Mouse (Mus musculus) midbrain, embryonic 13.5 days (tissue): ENCODE results near the gene Acer3. TPM values are rescaled to one million over a fixed set of nuclear protein-coding genes. Genes with fewer than 3 reads are reported as not detected.

Source experiments
- ATAC-seq: fragments of 200-750 bp; cut with Nextera tagmentation; 2 replicates; pipeline ENCODE4 v1.8.0; 2017; ENCODE audit warnings: mild to moderate bottlenecking, moderate TSS enrichment, moderate library complexity
- H3K27ac ChIP-seq: fragments of 300-500 bp; sonication (generic); 2 replicates; pipeline ENCODE4 v1.5.1; 2015; ENCODE audit warnings: inconsistent platforms, mild to moderate bottlenecking, moderate library complexity
- H3K27me3 ChIP-seq: fragments of 300-500 bp; sonication (generic); 2 replicates; pipeline ENCODE4 v1.6.1; 2015; ENCODE audit warnings: mild to moderate bottlenecking, inconsistent platforms
- H3K36me3 ChIP-seq: fragments of 300-500 bp; sonication (generic); 2 replicates; pipeline ENCODE4 v1.6.1; 2015; ENCODE audit warnings: mild to moderate bottlenecking, inconsistent platforms
- H3K4me1 ChIP-seq: fragments of 300-500 bp; sonication (generic); replicated peaks from 2 replicates; pipeline ENCODE4 v1.6.1; 2015; ENCODE audit warnings: inconsistent platforms
- H3K4me2 ChIP-seq: fragments of 300-500 bp; sonication (generic); replicated peaks from 2 replicates; pipeline ENCODE4 v1.6.1; 2015; ENCODE audit warnings: moderate library complexity, mild to moderate bottlenecking, inconsistent platforms
- H3K4me3 ChIP-seq: fragments of 300-500 bp; sonication (generic); replicated peaks from 2 replicates; pipeline ENCODE4 v1.5.1; 2015; ENCODE audit warnings: mild to moderate bottlenecking, inconsistent platforms
- H3K9ac ChIP-seq: fragments of 300-500 bp; sonication (generic); replicated peaks from 2 replicates; pipeline ENCODE4 v1.6.1; 2015; ENCODE audit warnings: mild to moderate bottlenecking, inconsistent platforms
- H3K9me3 ChIP-seq: fragments of 300-500 bp; sonication (generic); 2 replicates; pipeline ENCODE4 v1.6.1; 2016; ENCODE audit warnings: mild to moderate bottlenecking, inconsistent platforms
- WGBS: fragments of 180-500 bp; shearing (Covaris S2); methylation state at CpG from one replicate; pipeline ENCODE4 v1.1.7; 2015; 5-methylcytosine and 5-hydroxymethylcytosine counted together
- polyA plus RNA-seq: library from polyadenylated mRNA; unstranded; fragments of >200 nt; fragmentation: Nextera tagmentation; extraction: Ambion mirVana; gene quantifications from 2 replicates; pipeline ENCODE4 v1.2.1, GENCODE M21; 2015

The Acer3 gene
- polyA plus RNA-seq, 1 experiment from 2014 or later, result 13.6 TPM

GRCm38 (mm10) chr7:98331932-98332331 is 10.9 kb upstream of the Acer3 start:
- no peak overlapping the region for H3K27ac ChIP-seq
- H3K27me3 ChIP-seq, result no peaks in the 10 kb centered on the region
- 86% methylated on average over 3 of the region's 3 CpGs for WGBS
- H3K4me1 ChIP-seq, result no peaks in the 10 kb centered on the region
- ATAC-seq, result no peak
- H3K9ac ChIP-seq, result no peak overlapping the region
- H3K4me2 ChIP-seq, result no peak overlapping the region
- H3K4me3 ChIP-seq, result no peak overlapping the region
- H3K36me3 ChIP-seq, result no peaks in the 10 kb centered on the region
- no peaks in the 10 kb centered on the region for H3K9me3 ChIP-seq

GRCm38 (mm10) chr7:98330375-98331002 is 9.5 kb upstream of the Acer3 start:
- Histone ChIP-seq H3K4me3 (no peak overlapping the region), H3K9me3 (no peaks in the 10 kb centered on the region), H3K9ac (no peak overlapping the region), H3K27ac (no peak overlapping the region), H3K4me2 (no peak overlapping the region), H3K36me3 (no peaks in the 10 kb centered on the region), H3K4me1 (no peaks in the 10 kb centered on the region), H3K27me3 (no peaks in the 10 kb centered on the region)
- WGBS, result 83% methylated on average over 2 of the region's 2 CpGs
- no peak for ATAC-seq

GRCm38 (mm10) chr7:98329651-98330374 is 8.8 kb upstream of the Acer3 start:
- ATAC-seq, result no peak
- no peaks in the 10 kb centered on the region for H3K27me3 ChIP-seq
- H3K36me3 ChIP-seq, result no peaks in the 10 kb centered on the region
- H3K9ac ChIP-seq, result no peak overlapping the region
- H3K4me2 ChIP-seq, result no peak overlapping the region
- H3K4me3 ChIP-seq, result no peak overlapping the region
- H3K27ac ChIP-seq, result no peak overlapping the region
- no peaks in the 10 kb centered on the region for H3K4me1 ChIP-seq
- WGBS, result 85% methylated on average over 7 of the region's 7 CpGs
- no peaks in the 10 kb centered on the region for H3K9me3 ChIP-seq

- H3K9me3 ChIP-seq, result no peaks in the 10 kb centered on the region
- ATAC-seq, result no peak
- no peak overlapping the region for H3K4me3 ChIP-seq
- H3K4me2 ChIP-seq, result no peak overlapping the region
- no peak overlapping the region for H3K27ac ChIP-seq
- H3K36me3 ChIP-seq, result no peaks in the 10 kb centered on the region
- peaks cover 9% of the 10 kb centered on the region for H3K4me1 ChIP-seq
- no peaks in the 10 kb centered on the region for H3K27me3 ChIP-seq
- H3K9ac ChIP-seq, result no peak overlapping the region
- 56% methylated on average over 2 of the region's 2 CpGs for WGBS
Measured at GRCm38 (mm10) chr7:98328311-98328710, 7.3 kb upstream of the Acer3 start.

- Histone ChIP-seq H3K9me3 (no peaks in the 10 kb centered on the region), H3K36me3 (no peaks in the 10 kb centered on the region), H3K9ac (no peak overlapping the region), H3K27me3 (peaks cover 3% of the 10 kb centered on the region; the same call in 1 of the 2 replicates), H3K4me3 (no peak overlapping the region), H3K4me1 (peaks cover 12% of the 10 kb centered on the region), H3K27ac (no peak overlapping the region), H3K4me2 (no peak overlapping the region)
- 86% methylated on average over 7 of the region's 7 CpGs for whole genome bisulfite sequencing
- no peak for ATAC-seq
Measured at GRCm38 (mm10) chr7:98326051-98326450, 5.0 kb upstream of the Acer3 start.

GRCm38 (mm10) chr7:98324228-98324627 is 3.2 kb upstream of the Acer3 start:
- peaks cover 12% of the 10 kb centered on the region for H3K4me1 ChIP-seq
- H3K27ac ChIP-seq, result no peak overlapping the region
- no peak for ATAC-seq
- no peaks in the 10 kb centered on the region for H3K36me3 ChIP-seq
- no peak overlapping the region for H3K4me2 ChIP-seq
- 92% methylated on average over 1 of the region's 1 CpGs for WGBS
- no peak overlapping the region for H3K4me3 ChIP-seq
- H3K9me3 ChIP-seq, result no peaks in the 10 kb centered on the region
- peaks cover 3% of the 10 kb centered on the region; the same call in 1 of the 2 replicates for H3K27me3 ChIP-seq
- no peak overlapping the region for H3K9ac ChIP-seq

GRCm38 (mm10) chr7:98323288-98324019 is 2.4 kb upstream of the Acer3 start:
- Histone ChIP-seq H3K36me3 (no peaks in the 10 kb centered on the region), H3K4me1 (peaks cover 12% of the 10 kb centered on the region), H3K4me3 (no peak overlapping the region), H3K9me3 (no peaks in the 10 kb centered on the region), H3K27me3 (peaks cover 3% of the 10 kb centered on the region; the same call in 1 of the 2 replicates), H3K9ac (no peak overlapping the region), H3K27ac (peak overlapping the region; percentile 47; the same call in 1 of the 2 replicates), H3K4me2 (no peak overlapping the region)
- ATAC-seq, result peak; percentile 90
- WGBS, result 30% methylated on average over 5 of the region's 5 CpGs

GRCm38 (mm10) chr7:98322415-98322814 is 1.4 kb upstream of the Acer3 start:
- Histone ChIP-seq H3K9ac (no peak overlapping the region), H3K9me3 (no peaks in the 10 kb centered on the region), H3K27ac (no peak overlapping the region), H3K36me3 (no peaks in the 10 kb centered on the region), H3K27me3 (peaks cover 3% of the 10 kb centered on the region; the same call in 1 of the 2 replicates), H3K4me1 (peaks cover 12% of the 10 kb centered on the region), H3K4me2 (no peak overlapping the region), H3K4me3 (no peak overlapping the region)
- ATAC-seq, result no peak
- 79% methylated on average over 3 of the region's 3 CpGs for WGBS

GRCm38 (mm10) chr7:98320006-98320556 is 927 bp downstream of the Acer3 start:
- H3K36me3 ChIP-seq, result no peaks in the 10 kb centered on the region
- no peak overlapping the region for H3K9ac ChIP-seq
- peaks cover 3% of the 10 kb centered on the region; the same call in 1 of the 2 replicates for H3K27me3 ChIP-seq
- H3K9me3 ChIP-seq, result no peaks in the 10 kb centered on the region
- ATAC-seq, result no peak
- H3K4me3 ChIP-seq, result no peak overlapping the region
- H3K4me2 ChIP-seq, result no peak overlapping the region
- H3K4me1 ChIP-seq, result peaks cover 12% of the 10 kb centered on the region
- H3K27ac ChIP-seq, result no peak overlapping the region
- WGBS, result 85% methylated on average over 7 of the region's 7 CpGs

- no peaks in the 10 kb centered on the region for H3K36me3 ChIP-seq
- no peak overlapping the region for H3K4me3 ChIP-seq
- H3K4me2 ChIP-seq, result no peak overlapping the region
- no peak overlapping the region for H3K9ac ChIP-seq
- H3K4me1 ChIP-seq, result no peaks in the 10 kb centered on the region
- no peaks in the 10 kb centered on the region for H3K27me3 ChIP-seq
- WGBS, result 42% methylated on average over 2 of the region's 2 CpGs
- H3K27ac ChIP-seq, result no peak overlapping the region
- no peaks in the 10 kb centered on the region for H3K9me3 ChIP-seq
- no peak for ATAC-seq
Measured at GRCm38 (mm10) chr7:98316568-98316967, 4.4 kb downstream of the Acer3 start.

- H3K4me2 ChIP-seq, result no peak overlapping the region
- H3K27ac ChIP-seq, result no peak overlapping the region
- WGBS, result 86% methylated on average over 2 of the region's 2 CpGs
- no peak for ATAC-seq
- H3K4me1 ChIP-seq, result no peaks in the 10 kb centered on the region
- no peaks in the 10 kb centered on the region for H3K36me3 ChIP-seq
- H3K4me3 ChIP-seq, result no peak overlapping the region
- no peaks in the 10 kb centered on the region for H3K9me3 ChIP-seq
- no peak overlapping the region for H3K9ac ChIP-seq
- H3K27me3 ChIP-seq, result no peaks in the 10 kb centered on the region
Measured at GRCm38 (mm10) chr7:98315087-98315486, 5.9 kb downstream of the Acer3 start.
